Mouse (Mus musculus): Measurements from ENCODE around the gene Smc5. TPM values are rescaled to one million over a fixed set of nuclear protein-coding genes. Genes with fewer than 3 reads are reported as not detected.
A peak's percentile ranks its signal among the peaks of the same experiment; 100 is the strongest.

Smc5 gene
- total RNA-seq, 2 experiments from 2014 or later: 14.9 to 17.5 TPM

GRCm38 (mm10) chr19:23274054-23274724 is 492 bp upstream of the Smc5 start:
- intact Hi-C loops (cut with DNase I): loop anchor here (5.0 kb wide), 1 partner anchor 38 kb away; no protein-coding TSS in a partner anchor
- Histone ChIP-seq H3K27ac (no peak overlapping the region), H3K4me3 (peak overlapping the region; percentile 99)
- TF ChIP-seq CTCF (IDR thresholded peaks at IDR 0.05): no peak
- DNase-seq: no peak

GRCm38 (mm10) chr19:23256771-23257170 is 16.9 kb downstream of the Smc5 start:
- Histone ChIP-seq H3K4me3 (no peak overlapping the region), H3K27ac (no peak overlapping the region)
- intact Hi-C loops (cut with DNase I): no loop called here
- no peak for DNase-seq
- TF ChIP-seq CTCF (IDR thresholded peaks at IDR 0.05): no peak

- Histone ChIP-seq H3K4me3 (no peak overlapping the region), H3K27ac (no peak overlapping the region)
- TF ChIP-seq CTCF (IDR thresholded peaks at IDR 0.05): no peak
- DNase-seq: no peak
- intact Hi-C loops (cut with DNase I): no loop called here
These were observed 27.2 kb downstream of the Smc5 start for GRCm38 (mm10) chr19:23246473-23246872.

- peak; percentile 83 for TF ChIP-seq CTCF (IDR thresholded peaks at IDR 0.05)
- Histone ChIP-seq H3K27ac (no peak overlapping the region), H3K4me3 (no peak overlapping the region)
- intact Hi-C loops (cut with DNase I): loop anchor here (1.0 to 10.0 kb wide), 3 partner anchors 220 to 310 kb away; no protein-coding TSS in a partner anchor
- DNase-seq: no peak
These were observed 48.6 kb downstream of the Smc5 start for GRCm38 (mm10) chr19:23225065-23225464.

GRCm38 (mm10) chr19:23214326-23214725 is 59.4 kb downstream of the Smc5 start:
- no peak for DNase-seq
- H3K27ac ChIP-seq: no peak overlapping the region
- H3K4me3 ChIP-seq: no peak overlapping the region
- no peak for TF ChIP-seq CTCF (IDR thresholded peaks at IDR 0.05)
- intact Hi-C loops (cut with DNase I): loop anchor here (10.0 kb wide), 1 partner anchor 50 kb away; no protein-coding TSS in a partner anchor

- intact Hi-C loops (cut with DNase I): loop anchor here (10.0 kb wide), 1 partner anchor 47 kb away; no protein-coding TSS in a partner anchor
- Histone ChIP-seq H3K4me3 (no peak overlapping the region), H3K27ac (peak overlapping the region; percentile 8)
- peak; percentile 51 for TF ChIP-seq CTCF (IDR thresholded peaks at IDR 0.05)
- DNase-seq: no peak
These were observed 62.4 kb downstream of the Smc5 start for GRCm38 (mm10) chr19:23211325-23211724.

- DNase-seq: no peak
- Histone ChIP-seq H3K27ac (no peak overlapping the region), H3K4me3 (no peak overlapping the region)
- no peak for TF ChIP-seq CTCF (IDR thresholded peaks at IDR 0.05)
- intact Hi-C loops (cut with DNase I): no loop called here
These were observed 70.1 kb downstream of the Smc5 start for GRCm38 (mm10) chr19:23203505-23204053.

GRCm38 (mm10) chr19:23202106-23202505 is 71.6 kb downstream of the Smc5 start:
- intact Hi-C loops (cut with DNase I): no loop called here
- DNase-seq: no peak
- no peak overlapping the region for H3K27ac ChIP-seq
- TF ChIP-seq CTCF (IDR thresholded peaks at IDR 0.05): no peak
- no peak overlapping the region for H3K4me3 ChIP-seq

- no peak for DNase-seq
- TF ChIP-seq CTCF (IDR thresholded peaks at IDR 0.05): no peak
- intact Hi-C loops (cut with DNase I): no loop called here
- Histone ChIP-seq H3K27ac (no peak overlapping the region), H3K4me3 (no peak overlapping the region)
These were observed 80.6 kb downstream of the Smc5 start for GRCm38 (mm10) chr19:23193076-23193475.

- intact Hi-C loops (cut with DNase I): no loop called here
- Histone ChIP-seq H3K4me3 (no peak overlapping the region), H3K27ac (no peak overlapping the region)
- DNase-seq: no peak
- no peak for TF ChIP-seq CTCF (IDR thresholded peaks at IDR 0.05)
These were observed 82.2 kb downstream of the Smc5 start for GRCm38 (mm10) chr19:23191486-23191885.

- TF ChIP-seq CTCF (IDR thresholded peaks at IDR 0.05): no peak
- intact Hi-C loops (cut with DNase I): no loop called here
- Histone ChIP-seq H3K27ac (no peak overlapping the region), H3K4me3 (no peak overlapping the region)
- no peak for DNase-seq
These were observed 84.0 kb downstream of the Smc5 start for GRCm38 (mm10) chr19:23189744-23190143.

GRCm38 (mm10) chr19:23188986-23189385 is 84.7 kb downstream of the Smc5 start:
- TF ChIP-seq CTCF (IDR thresholded peaks at IDR 0.05): no peak
- no peak overlapping the region for H3K4me3 ChIP-seq
- no peak overlapping the region for H3K27ac ChIP-seq
- intact Hi-C loops (cut with DNase I): no loop called here
- no peak for DNase-seq

GRCm38 (mm10) chr19:23187732-23188131 is 86.0 kb downstream of the Smc5 start:
- intact Hi-C loops (cut with DNase I): no loop called here
- no peak overlapping the region for H3K4me3 ChIP-seq
- no peak for TF ChIP-seq CTCF (IDR thresholded peaks at IDR 0.05)
- no peak for DNase-seq
- no peak overlapping the region for H3K27ac ChIP-seq

GRCm38 (mm10) chr19:23184068-23184467 is 89.6 kb downstream of the Smc5 start:
- no peak for TF ChIP-seq CTCF (IDR thresholded peaks at IDR 0.05)
- no peak for DNase-seq
- intact Hi-C loops (cut with DNase I): no loop called here
- H3K27ac ChIP-seq: no peak overlapping the region
- no peak overlapping the region for H3K4me3 ChIP-seq
